Mouse (Mus musculus): ENCODE measurements at regions not wholly inside any gene's neighbourhood (a gene's known extent, or its start where the extent isn't known, plus 50 kb on each side); places are given as distances from the start of the nearest gene placed in this dataset.

DNA sequence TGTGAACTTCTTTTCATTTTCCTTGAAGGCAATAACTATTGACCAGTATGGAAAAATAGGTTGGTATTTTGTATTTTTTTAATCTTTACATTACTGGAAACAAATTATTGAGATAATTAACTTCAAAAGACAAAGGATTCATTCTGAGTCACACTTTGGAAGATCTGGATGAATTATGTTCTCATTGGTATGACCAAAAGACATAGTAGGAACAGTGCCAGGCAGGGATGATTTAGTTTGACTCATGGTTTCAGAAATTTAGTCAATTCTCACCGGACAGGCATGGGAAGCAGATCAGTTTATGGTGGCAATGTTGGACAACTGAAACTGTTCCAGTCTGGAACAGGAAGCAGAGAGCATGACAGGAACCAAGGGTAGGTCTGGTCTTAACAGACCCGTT is 416.6 kb downstream of the Gria2 start:
- DNase-seq (ENCODE audit: low spot score) (no peak), ATAC-seq (ENCODE audit: low FRiP score) (no peak)
- Histone ChIP-seq H3K36me3 (ENCODE audit: insufficient read depth, low read length) (no peaks in the 10 kb centered on the region), H3K4me3 (ENCODE audit: low read depth, low read length) (no peak overlapping the region), H3K4me1 (ENCODE audit: insufficient read depth, low read length) (no peaks in the 10 kb centered on the region), H3K9ac (replicated peaks; ENCODE audit: low read length, poor library complexity, severe bottlenecking) (no peak overlapping the region), H3K9me3 (ENCODE audit: low read length) (no peaks in the 10 kb centered on the region), H3K27me3 (ENCODE audit: insufficient read depth, low read length) (no peaks in the 10 kb centered on the region), H3K27ac (ENCODE audit: low read depth, low read length) (no peak overlapping the region), H3K4me2 (ENCODE audit: low read depth, low read length, poor library complexity, severe bottlenecking) (no peak overlapping the region)
- whole genome bisulfite sequencing, result 91% methylated on average over 2 of the region's 2 CpGs
- no peak for TF ChIP-seq CTCF (IDR thresholded peaks at IDR 0.05)

DNA sequence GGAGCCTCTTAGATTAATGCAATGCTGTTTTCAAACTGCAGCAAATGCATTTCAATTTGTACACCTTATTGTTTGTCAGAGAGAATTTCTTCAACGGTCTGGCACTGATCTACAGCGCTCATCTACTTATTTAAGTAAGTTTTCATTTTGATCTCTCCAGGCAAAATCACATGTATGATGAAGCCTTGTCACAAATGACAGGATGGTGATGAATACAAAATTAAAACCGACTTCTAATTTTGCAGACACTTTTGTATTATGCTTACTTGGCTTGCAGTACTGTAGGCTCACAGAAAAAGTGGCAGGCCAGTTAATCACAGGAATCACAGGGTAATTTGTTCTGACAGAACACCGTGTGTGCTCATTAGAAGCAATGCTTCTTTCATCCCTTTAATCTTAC is 406.4 kb downstream of the Gria2 start:
- H3K27ac ChIP-seq (ENCODE audit: low read depth, low read length), result no peak overlapping the region

DNA sequence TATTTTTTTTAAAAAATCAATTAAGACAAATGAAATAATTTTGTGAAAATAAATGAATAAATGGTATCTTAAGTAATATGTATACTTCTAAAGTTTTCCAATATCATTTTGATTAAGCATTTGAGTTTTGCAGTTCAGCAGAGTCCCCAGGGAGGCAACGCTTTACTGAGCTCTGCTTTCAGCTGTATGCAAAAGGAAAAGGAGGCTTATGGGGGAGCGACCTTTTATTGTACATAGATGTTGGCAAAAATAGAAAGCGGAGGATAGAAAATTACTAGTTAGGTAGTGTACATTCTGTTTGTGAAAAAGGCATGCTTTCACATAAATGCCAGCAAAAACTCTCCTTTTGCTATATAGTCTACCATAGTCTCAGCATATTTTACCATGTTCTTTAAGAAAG is 382.2 kb downstream of the Gria2 start:
- H3K9me3 ChIP-seq (ENCODE audit: low read length), result no peaks in the 10 kb centered on the region
- ATAC-seq (ENCODE audit: low FRiP score) (no peak), DNase-seq (ENCODE audit: low spot score) (peak; percentile 5)
- no peak overlapping the region for H3K9ac ChIP-seq (replicated peaks; ENCODE audit: low read length, poor library complexity, severe bottlenecking)
- no peaks in the 10 kb centered on the region for H3K27me3 ChIP-seq (ENCODE audit: insufficient read depth, low read length)
- no peak overlapping the region for H3K27ac ChIP-seq (ENCODE audit: low read depth, low read length)
- no peaks in the 10 kb centered on the region for H3K4me1 ChIP-seq (ENCODE audit: insufficient read depth, low read length)
- no peak overlapping the region for H3K4me2 ChIP-seq (ENCODE audit: low read depth, low read length, poor library complexity, severe bottlenecking)
- H3K36me3 ChIP-seq (ENCODE audit: insufficient read depth, low read length), result no peaks in the 10 kb centered on the region
- no peak overlapping the region for H3K4me3 ChIP-seq (ENCODE audit: low read depth, low read length)
- no peak for TF ChIP-seq CTCF (IDR thresholded peaks at IDR 0.05)
- 61% methylated on average over 3 of the region's 3 CpGs for WGBS

More for the DNA sequence above, 406.4 kb downstream of the Gria2 start:
- no peak overlapping the region for H3K9ac ChIP-seq (replicated peaks; ENCODE audit: low read length, poor library complexity, severe bottlenecking)
- H3K4me3 ChIP-seq (ENCODE audit: low read depth, low read length), result no peak overlapping the region
- 33% methylated on average over 4 of the region's 4 CpGs for WGBS
- no peak for ATAC-seq (ENCODE audit: low FRiP score)
- peak; percentile 49 for DNase-seq (ENCODE audit: low spot score)
- H3K9me3 ChIP-seq (ENCODE audit: low read length), result no peaks in the 10 kb centered on the region
- no peaks in the 10 kb centered on the region for H3K4me1 ChIP-seq (ENCODE audit: insufficient read depth, low read length)
- no peaks in the 10 kb centered on the region for H3K36me3 ChIP-seq (ENCODE audit: insufficient read depth, low read length)
- TF ChIP-seq CTCF (IDR thresholded peaks at IDR 0.05), result no peak
- H3K27me3 ChIP-seq (ENCODE audit: insufficient read depth, low read length), result no peaks in the 10 kb centered on the region
- H3K4me2 ChIP-seq (ENCODE audit: low read depth, low read length, poor library complexity, severe bottlenecking), result no peak overlapping the region

DNA sequence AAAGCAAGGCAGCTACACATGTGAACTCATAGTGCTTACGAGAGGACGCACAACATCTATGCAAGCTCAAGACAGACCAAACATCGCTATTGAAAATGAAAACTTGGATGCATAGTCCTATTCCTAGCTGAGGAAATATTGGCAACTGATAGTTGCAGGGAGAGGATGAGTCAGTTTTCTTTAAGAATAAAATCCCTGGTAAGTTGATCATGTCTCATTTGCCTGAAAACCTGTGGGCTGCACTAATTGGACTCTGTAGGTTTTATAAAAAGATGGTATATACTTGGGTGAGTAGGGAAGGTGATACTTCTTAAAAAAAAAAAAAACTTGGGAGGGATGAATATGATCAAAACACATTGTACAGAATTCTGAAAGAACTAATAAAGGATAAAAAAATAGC is 381.2 kb downstream of the Gria2 start:
- no peak for ATAC-seq (ENCODE audit: low FRiP score)
- no peak overlapping the region for H3K9ac ChIP-seq (replicated peaks; ENCODE audit: low read length, poor library complexity, severe bottlenecking)
- H3K27ac ChIP-seq (ENCODE audit: low read depth, low read length), result no peak overlapping the region
- H3K4me2 ChIP-seq (ENCODE audit: low read depth, low read length, poor library complexity, severe bottlenecking), result no peak overlapping the region
- H3K4me3 ChIP-seq (ENCODE audit: low read depth, low read length), result no peak overlapping the region
- WGBS, result 87% methylated on average over 3 of the region's 3 CpGs
- H3K27me3 ChIP-seq (ENCODE audit: insufficient read depth, low read length), result no peaks in the 10 kb centered on the region
- H3K9me3 ChIP-seq (ENCODE audit: low read length), result no peaks in the 10 kb centered on the region
- DNase-seq (ENCODE audit: low spot score), result no peak
- H3K36me3 ChIP-seq (ENCODE audit: insufficient read depth, low read length), result no peaks in the 10 kb centered on the region
- H3K4me1 ChIP-seq (ENCODE audit: insufficient read depth, low read length), result no peaks in the 10 kb centered on the region
- no peak for TF ChIP-seq CTCF (IDR thresholded peaks at IDR 0.05)

DNA sequence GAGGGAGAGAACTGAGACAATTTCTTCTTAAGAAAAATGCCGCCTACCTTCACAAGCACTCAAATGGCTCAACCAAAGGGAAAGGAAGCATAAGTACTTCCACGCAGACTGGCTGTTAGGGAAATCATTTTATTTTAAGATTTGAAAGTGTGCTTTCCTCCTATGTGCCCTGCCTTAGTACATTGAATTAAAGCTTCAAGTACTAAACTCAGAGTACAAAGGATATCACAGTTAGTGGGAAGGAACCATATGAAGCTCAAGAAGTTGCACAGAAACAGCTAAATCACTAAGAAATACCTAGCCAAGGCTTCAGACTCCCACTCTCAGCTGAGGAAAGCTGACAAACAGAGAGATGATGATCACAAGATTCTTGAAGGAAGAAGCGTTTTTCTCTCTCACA is 380.5 kb downstream of the Gria2 start:
- Histone ChIP-seq H3K36me3 (ENCODE audit: insufficient read depth, low read length) (no peaks in the 10 kb centered on the region), H3K27ac (ENCODE audit: low read depth, low read length) (no peak overlapping the region), H3K9ac (replicated peaks; ENCODE audit: low read length, poor library complexity, severe bottlenecking) (no peak overlapping the region), H3K27me3 (ENCODE audit: insufficient read depth, low read length) (no peaks in the 10 kb centered on the region), H3K4me1 (ENCODE audit: insufficient read depth, low read length) (no peaks in the 10 kb centered on the region), H3K4me2 (ENCODE audit: low read depth, low read length, poor library complexity, severe bottlenecking) (no peak overlapping the region), H3K4me3 (ENCODE audit: low read depth, low read length) (no peak overlapping the region), H3K9me3 (ENCODE audit: low read length) (no peaks in the 10 kb centered on the region)
- ATAC-seq (ENCODE audit: low FRiP score) (no peak), DNase-seq (ENCODE audit: low spot score) (no peak)
- TF ChIP-seq CTCF (IDR thresholded peaks at IDR 0.05), result no peak
- WGBS, result 82% methylated on average over 3 of the region's 3 CpGs

DNA sequence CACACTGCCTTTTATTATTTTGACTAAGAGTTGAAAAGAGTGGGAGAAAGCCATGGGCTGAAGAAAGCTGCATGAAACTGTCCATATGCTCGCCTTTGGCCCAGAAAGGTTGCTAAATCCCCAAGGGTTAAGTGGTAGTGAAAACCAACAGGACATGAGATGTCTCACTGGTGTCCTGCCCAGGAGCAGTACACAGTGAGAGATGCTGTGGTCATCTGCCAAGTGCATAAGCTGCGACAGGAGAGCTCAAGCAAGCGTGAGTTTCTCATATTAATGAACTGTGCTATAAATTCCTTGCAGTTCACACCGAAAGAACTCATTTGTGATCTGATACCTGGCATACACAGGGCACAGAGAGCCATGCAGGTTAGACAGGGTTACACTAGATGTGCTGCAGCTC is 380.0 kb downstream of the Gria2 start:
- Histone ChIP-seq H3K9ac (replicated peaks; ENCODE audit: low read length, poor library complexity, severe bottlenecking) (no peak overlapping the region), H3K36me3 (ENCODE audit: insufficient read depth, low read length) (no peaks in the 10 kb centered on the region), H3K27me3 (ENCODE audit: insufficient read depth, low read length) (no peaks in the 10 kb centered on the region), H3K9me3 (ENCODE audit: low read length) (no peaks in the 10 kb centered on the region), H3K4me2 (ENCODE audit: low read depth, low read length, poor library complexity, severe bottlenecking) (no peak overlapping the region), H3K4me3 (ENCODE audit: low read depth, low read length) (no peak overlapping the region), H3K4me1 (ENCODE audit: insufficient read depth, low read length) (no peaks in the 10 kb centered on the region), H3K27ac (ENCODE audit: low read depth, low read length) (no peak overlapping the region)
- ATAC-seq (ENCODE audit: low FRiP score) (no peak), DNase-seq (ENCODE audit: low spot score) (peak; percentile 31)
- 74% methylated on average over 4 of the region's 4 CpGs for WGBS
- no peak for TF ChIP-seq CTCF (IDR thresholded peaks at IDR 0.05)

Data from midbrain, postnatal 0 days (tissue).